Mouse (Mus musculus): Measurements from ENCODE around the gene Msto1. TPM values are rescaled to one million over a fixed set of nuclear protein-coding genes. Genes with fewer than 3 reads are reported as not detected.
A peak's percentile ranks its signal among the peaks of the same experiment; 100 is the strongest.
"Not testable (repeated sequence)": the region's sequence is repeated elsewhere in the genome, so short reads cannot be mapped to it uniquely, and the experiment has no call there.

The Msto1 gene
- 44.3 and 46.1 TPM in 2 replicates for polyA plus RNA-seq (2016; fragmentation: Nextera tagmentation; extraction: Ambion mirVana)

DNA sequence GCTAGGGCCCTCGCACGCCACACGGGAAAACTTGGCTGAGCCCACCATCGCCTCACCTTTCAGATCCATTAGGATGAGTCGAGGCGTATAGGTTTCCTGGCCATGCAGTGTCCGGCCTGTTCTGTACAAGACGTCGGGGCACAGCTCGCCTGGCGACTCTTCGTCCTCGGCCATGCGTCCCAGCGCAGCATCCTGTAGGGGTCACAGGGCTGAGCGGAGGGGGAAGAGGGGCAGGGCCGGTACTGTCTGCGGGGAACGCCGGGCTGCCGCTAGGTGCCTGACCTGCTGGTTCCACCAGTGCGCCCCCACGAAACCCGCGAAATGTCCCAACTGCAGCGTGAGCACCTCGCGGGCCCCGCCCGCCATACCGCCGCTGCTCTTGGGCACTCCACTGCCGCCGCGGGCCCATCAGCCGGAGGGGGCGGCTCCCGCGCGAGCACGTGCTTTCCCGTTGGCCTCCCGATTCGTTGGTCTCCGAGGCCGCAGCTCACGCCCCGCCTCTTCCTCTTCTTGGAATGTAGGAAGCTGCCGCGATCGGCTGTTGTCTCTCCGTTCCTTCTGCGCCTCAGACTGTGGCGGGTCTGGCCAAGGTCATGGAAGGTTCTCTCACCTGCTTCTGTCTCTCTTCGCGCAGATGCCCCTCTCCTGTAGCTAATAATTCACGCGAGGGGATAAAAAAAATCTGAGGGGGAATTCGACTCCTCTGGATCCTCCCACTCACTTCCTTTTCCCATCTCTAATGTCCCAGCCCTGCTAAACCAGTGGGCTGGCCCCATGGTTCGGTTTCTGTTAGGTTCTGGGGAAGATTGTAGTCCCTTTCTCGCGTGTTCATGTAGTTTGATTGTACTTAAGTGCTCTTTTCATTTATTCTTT, at the start of gene Msto1:
Gene Msto1 (minus strand): TSS at position 489 of the 873 bp plus-strand sequence.
- Histone ChIP-seq H3K4me3 (peak within 1 kb of the TSS; percentile 63), H3K4me1 (peaks cover 16% of the 10 kb centered on the region), H3K27ac (replicated peaks) (peak within 1 kb of the TSS; percentile 86), H3K9me3 (no peaks in the 10 kb centered on the region), H3K27me3 (no peaks in the 10 kb centered on the region), H3K4me2 (replicated peaks) (peak within 1 kb of the TSS; percentile 80), H3K36me3 (peaks cover 32% of the 10 kb centered on the region), H3K9ac (replicated peaks) (peak within 1 kb of the TSS; percentile 66)
- peak; percentile 98 for ATAC-seq (ENCODE audit: low FRiP score, low read depth)
- WGBS, result under 1% methylated on average over 59 of the region's 62 CpGs

- H3K9ac ChIP-seq (replicated peaks); H3K4me3 ChIP-seq; H3K27ac ChIP-seq (replicated peaks); H3K36me3 ChIP-seq; H3K4me1 ChIP-seq; H3K4me2 ChIP-seq (replicated peaks); ATAC-seq (ENCODE audit: low FRiP score, low read depth); H3K27me3 ChIP-seq; H3K9me3 ChIP-seq: not testable (repeated sequence)
Measured at GRCm38 (mm10) chr3:88963211-88963610, 49.4 kb upstream of the Msto1 start.

DNA sequence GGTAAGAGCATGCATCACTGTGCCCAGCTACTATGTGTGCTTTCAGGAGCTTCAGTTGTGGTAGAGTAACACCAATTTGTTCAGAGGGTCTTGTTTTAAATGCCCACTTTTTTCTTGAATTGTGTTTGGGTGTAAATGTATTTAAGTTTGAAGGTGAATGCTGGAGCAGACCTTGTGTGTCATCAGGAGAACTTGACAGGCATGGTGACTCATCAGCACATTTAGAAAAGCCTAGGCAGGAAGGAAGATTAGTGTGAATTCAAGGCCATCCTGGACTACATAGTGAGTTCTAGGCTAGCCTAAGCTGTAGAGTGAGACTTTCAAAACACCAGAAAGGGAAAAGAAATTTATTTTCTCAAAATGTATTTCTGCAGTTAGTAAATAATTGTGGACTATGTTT, 39.9 kb upstream of the Msto1 start:
- no peaks in the 10 kb centered on the region for H3K36me3 ChIP-seq
- no peak overlapping the region for H3K4me2 ChIP-seq (replicated peaks)
- ATAC-seq (ENCODE audit: low FRiP score, low read depth), result no peak
- no peak overlapping the region for H3K4me3 ChIP-seq
- no peak overlapping the region for H3K9ac ChIP-seq (replicated peaks)
- H3K27ac ChIP-seq (replicated peaks), result no peak overlapping the region
- H3K9me3 ChIP-seq, result no peaks in the 10 kb centered on the region
- peaks cover 21% of the 10 kb centered on the region for H3K4me1 ChIP-seq
- no peaks in the 10 kb centered on the region for H3K27me3 ChIP-seq

- Histone ChIP-seq H3K4me1 (peaks cover 25% of the 10 kb centered on the region), H3K36me3 (no peaks in the 10 kb centered on the region), H3K4me2 (replicated peaks) (no peak overlapping the region), H3K9me3 (no peaks in the 10 kb centered on the region), H3K27ac (replicated peaks) (no peak overlapping the region), H3K27me3 (no peaks in the 10 kb centered on the region), H3K9ac (replicated peaks) (no peak overlapping the region), H3K4me3 (no peak overlapping the region)
- WGBS, result 93% methylated on average over 4 of the region's 4 CpGs
- ATAC-seq (ENCODE audit: low FRiP score, low read depth), result no peak
Measured at GRCm38 (mm10) chr3:88953246-88953645, 39.4 kb upstream of the Msto1 start.

DNA sequence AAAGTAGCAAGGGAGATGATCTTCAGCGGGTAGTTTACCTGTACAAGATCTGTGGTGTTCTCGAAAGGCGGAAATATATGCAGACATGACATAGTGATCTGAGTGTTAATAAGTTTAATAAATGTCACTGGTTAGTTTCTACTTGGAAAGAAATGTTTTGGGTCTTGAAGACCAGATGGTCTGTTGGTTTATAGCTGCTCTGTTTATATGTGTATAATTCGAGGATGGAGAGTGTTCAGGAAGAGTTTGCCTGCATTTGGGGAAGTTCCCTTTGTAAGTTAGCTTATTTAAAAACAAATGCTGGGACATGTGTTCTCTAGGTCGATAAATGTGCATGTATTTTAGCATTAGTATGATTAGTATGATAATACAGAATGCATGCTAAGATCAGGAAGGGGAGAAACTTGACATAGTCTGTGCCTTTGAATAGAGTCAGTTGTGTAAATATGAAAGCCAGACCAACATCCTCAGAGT, 37.6 kb upstream of the Msto1 start:
- Histone ChIP-seq H3K9me3 (no peaks in the 10 kb centered on the region), H3K27ac (replicated peaks) (peak overlapping the region; percentile 99), H3K27me3 (no peaks in the 10 kb centered on the region), H3K4me2 (replicated peaks) (peak overlapping the region; percentile 73), H3K4me3 (peak overlapping the region; percentile 90), H3K36me3 (no peaks in the 10 kb centered on the region), H3K9ac (replicated peaks) (peak overlapping the region; percentile 94), H3K4me1 (peaks cover 32% of the 10 kb centered on the region)
- under 1% methylated on average over 5 of the region's 5 CpGs for WGBS
- ATAC-seq (ENCODE audit: low FRiP score, low read depth), result no peak

GRCm38 (mm10) chr3:88950576-88951326, 37.0 kb upstream of the Msto1 start, which contains the start of the genes Ash1l and Dap3:
Gene Ash1l (plus strand): TSS chr3:88950622.
Gene Dap3 (minus strand): TSS chr3:88951181.
- peaks cover 32% of the 10 kb centered on the region for H3K4me1 ChIP-seq
- no peaks in the 10 kb centered on the region for H3K27me3 ChIP-seq
- WGBS, result under 1% methylated on average over 39 of the region's 64 CpGs
- no peaks in the 10 kb centered on the region for H3K36me3 ChIP-seq
- peak within 1 kb of the TSS; percentile 73 for H3K4me2 ChIP-seq (replicated peaks)
- H3K4me3 ChIP-seq, result peak within 1 kb of the TSS; percentile 90
- peak within 1 kb of the TSS; percentile 94 for H3K9ac ChIP-seq (replicated peaks)
- ATAC-seq (ENCODE audit: low FRiP score, low read depth), result peak; percentile 83
- H3K27ac ChIP-seq (replicated peaks), result peak within 1 kb of the TSS; percentile 99
- H3K9me3 ChIP-seq, result no peaks in the 10 kb centered on the region

GRCm38 (mm10) chr3:88949786-88950575, 36.2 kb upstream of the Msto1 start:
- no peaks in the 10 kb centered on the region for H3K36me3 ChIP-seq
- H3K4me1 ChIP-seq, result peaks cover 32% of the 10 kb centered on the region
- peak overlapping the region; percentile 73 for H3K4me2 ChIP-seq (replicated peaks)
- peak overlapping the region; percentile 90 for H3K4me3 ChIP-seq
- no peaks in the 10 kb centered on the region for H3K27me3 ChIP-seq
- H3K9me3 ChIP-seq, result no peaks in the 10 kb centered on the region
- peak; percentile 93 for ATAC-seq (ENCODE audit: low FRiP score, low read depth)
- peak overlapping the region; percentile 94 for H3K9ac ChIP-seq (replicated peaks)
- H3K27ac ChIP-seq (replicated peaks), result peak overlapping the region; percentile 99
- WGBS, result under 1% methylated on average over 67 of the region's 92 CpGs

- peaks cover 21% of the 10 kb centered on the region for H3K36me3 ChIP-seq
- no peaks in the 10 kb centered on the region for H3K27me3 ChIP-seq
- no peak for ATAC-seq (ENCODE audit: low FRiP score, low read depth)
- no peak overlapping the region for H3K9ac ChIP-seq (replicated peaks)
- no peak overlapping the region for H3K27ac ChIP-seq (replicated peaks)
- no peak overlapping the region for H3K4me2 ChIP-seq (replicated peaks)
- H3K4me3 ChIP-seq, result no peak overlapping the region
- H3K4me1 ChIP-seq, result peaks cover 16% of the 10 kb centered on the region
- no peaks in the 10 kb centered on the region for H3K9me3 ChIP-seq
- WGBS, result 97% methylated on average over 4 of the region's 4 CpGs
Measured at GRCm38 (mm10) chr3:88944109-88944508, 30.3 kb upstream of the Msto1 start.

DNA sequence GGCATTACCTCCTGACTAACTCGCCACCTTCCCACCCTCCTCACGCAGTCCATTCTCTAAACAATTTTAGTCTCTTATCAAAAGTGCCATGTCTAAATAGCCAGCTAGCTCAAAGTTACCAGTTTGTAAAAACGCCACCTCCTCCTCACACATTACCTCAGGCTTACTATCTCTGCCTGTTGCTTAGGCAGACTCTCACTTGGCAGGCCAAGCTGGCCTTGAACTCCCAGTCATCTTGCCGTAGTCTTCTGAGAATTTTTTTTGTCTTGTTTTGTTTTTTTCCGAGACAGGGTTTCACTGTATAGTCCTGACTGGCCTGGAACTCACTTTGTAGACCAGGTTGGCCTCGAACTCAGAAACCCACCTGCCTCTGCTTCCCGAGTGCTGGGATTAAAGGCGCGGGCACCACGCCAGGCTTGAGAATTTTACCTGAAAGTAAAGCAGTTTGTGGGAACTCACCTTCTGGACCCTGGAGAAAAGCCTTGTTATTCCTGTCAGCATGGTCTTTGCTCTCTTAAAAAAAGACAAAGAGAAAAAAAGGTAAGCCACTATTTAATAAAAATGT, 28.6 kb upstream of the Msto1 start:
- 94% methylated on average over 10 of the region's 10 CpGs for WGBS
- Histone ChIP-seq H3K36me3 (peaks cover 31% of the 10 kb centered on the region), H3K27ac (replicated peaks) (no peak overlapping the region), H3K27me3 (no peaks in the 10 kb centered on the region), H3K4me3 (no peak overlapping the region), H3K9ac (replicated peaks) (no peak overlapping the region), H3K9me3 (no peaks in the 10 kb centered on the region), H3K4me1 (no peaks in the 10 kb centered on the region), H3K4me2 (replicated peaks) (no peak overlapping the region)
- ATAC-seq (ENCODE audit: low FRiP score, low read depth), result no peak

DNA sequence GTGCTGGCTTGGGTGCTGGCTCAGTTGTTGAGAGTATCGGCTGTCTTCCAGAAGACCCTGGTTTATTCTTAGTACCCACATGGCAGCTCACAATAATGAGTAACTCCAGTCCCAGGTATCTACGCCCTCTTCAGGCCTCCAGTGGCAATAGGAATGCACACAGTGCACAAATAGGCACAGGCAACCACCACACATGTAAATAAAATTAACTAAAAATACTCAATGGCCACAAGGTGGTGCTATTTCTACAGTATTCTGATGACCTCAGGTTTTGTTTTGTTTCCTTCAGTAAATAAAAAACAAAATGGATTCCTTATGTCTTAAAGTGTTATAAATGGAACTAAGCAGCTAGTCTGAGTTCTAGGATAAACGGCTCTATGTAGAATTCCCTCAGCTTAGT, 25.9 kb upstream of the Msto1 start:
- Histone ChIP-seq H3K36me3 (peaks cover 48% of the 10 kb centered on the region), H3K9ac (replicated peaks) (no peak overlapping the region)

GRCm38 (mm10) chr3:88939071-88939470, 25.3 kb upstream of the Msto1 start:
- no peak for ATAC-seq (ENCODE audit: low FRiP score, low read depth)
- Histone ChIP-seq H3K4me3 (no peak overlapping the region), H3K36me3 (peaks cover 55% of the 10 kb centered on the region), H3K4me2 (replicated peaks) (no peak overlapping the region), H3K27ac (replicated peaks) (no peak overlapping the region), H3K4me1 (no peaks in the 10 kb centered on the region), H3K9ac (replicated peaks) (no peak overlapping the region), H3K27me3 (no peaks in the 10 kb centered on the region), H3K9me3 (no peaks in the 10 kb centered on the region)
- WGBS, result 93% methylated on average over 10 of the region's 10 CpGs

More for the DNA sequence above, 25.9 kb upstream of the Msto1 start:
- Histone ChIP-seq H3K9me3 (no peaks in the 10 kb centered on the region), H3K4me3 (no peak overlapping the region), H3K27me3 (no peaks in the 10 kb centered on the region), H3K27ac (replicated peaks) (no peak overlapping the region), H3K4me2 (replicated peaks) (no peak overlapping the region), H3K4me1 (no peaks in the 10 kb centered on the region)
- WGBS, result 76% methylated on average over 3 of the region's 3 CpGs
- no peak for ATAC-seq (ENCODE audit: low FRiP score, low read depth)
